Mouse (Mus musculus) ES-E14 (cell line): ENCODE results near the gene Smarcc2. TPM values are rescaled to one million over a fixed set of nuclear protein-coding genes. Genes with fewer than 3 reads are reported as not detected.
A peak's percentile ranks its signal among the peaks of the same experiment; 100 is the strongest.

Experiments
- DNase-seq: peaks from one replicate; pipeline ENCODE4 v3.0.0-alpha.2; 2013; ENCODE audit warnings: low read depth, low spot score
- H3K27ac ChIP-seq: 2 replicates; pipeline ENCODE4 v1.5.1; 2012; ENCODE audit warnings: low read depth, mild to moderate bottlenecking, low read length, moderate library complexity, mixed read lengths; ENCODE audit not compliant: poor library complexity, insufficient read depth, severe bottlenecking
- H3K36me3 ChIP-seq: 2 replicates; pipeline ENCODE4 v1.6.1; 2012; ENCODE audit warnings: mild to moderate bottlenecking, low read length, moderate library complexity, mixed read lengths; ENCODE audit not compliant: control insufficient read depth, poor library complexity, insufficient read depth, severe bottlenecking
- H3K4me1 ChIP-seq, 2 experiments: fragments of 150-350 bp in 1 of 2; sonication (generic) in 1 of 2; 2 replicates each; pipeline ENCODE4 v1.6.1; 2012; ENCODE audit warnings: low read length in 2 of 2, mild to moderate bottlenecking in 1 of 2, mixed read lengths in 1 of 2; ENCODE audit not compliant: control insufficient read depth in 2 of 2, insufficient read depth in 2 of 2, poor library complexity in 1 of 2
- H3K4me3 ChIP-seq, 2 experiments: fragments of 150-350 bp in 1 of 2; sonication (generic) in 1 of 2; 2 replicates each; pipeline ENCODE4 v1.5.1; 2012; ENCODE audit warnings: low read length in 2 of 2, low read depth in 1 of 2, mild to moderate bottlenecking in 1 of 2, mixed read lengths in 1 of 2; ENCODE audit not compliant: insufficient read depth in 1 of 2, poor library complexity in 1 of 2, severe bottlenecking in 1 of 2
- H3K9ac ChIP-seq: 2 replicates; pipeline ENCODE4 v1.6.1; 2012; ENCODE audit warnings: low read depth, mild to moderate bottlenecking, low read length, mixed read lengths; ENCODE audit not compliant: poor library complexity, insufficient read depth, severe bottlenecking
- H3K9me3 ChIP-seq: fragments of 150-350 bp; sonication (generic); 2 replicates; pipeline ENCODE4 v1.6.1; 2012; ENCODE audit warnings: low read depth, mild to moderate bottlenecking, low read length; ENCODE audit not compliant: control insufficient read depth, insufficient read depth
- CHD2 ChIP-seq: IDR thresholded peaks from 2 replicates; pipeline ENCODE4 v1.6.1; 2014; ENCODE audit warnings: mild to moderate bottlenecking, low read depth, low read length, inconsistent platforms
- HCFC1 ChIP-seq: IDR thresholded peaks from 2 replicates; pipeline ENCODE4 v1.6.1; 2012; ENCODE audit warnings: low read length, inconsistent platforms, borderline replicate concordance; ENCODE audit not compliant: insufficient read depth
- MAFK ChIP-seq: IDR thresholded peaks from 2 replicates; pipeline ENCODE4 v1.6.1; 2014; ENCODE audit warnings: mild to moderate bottlenecking, low read depth, low read length, inconsistent platforms; ENCODE audit not compliant: insufficient read depth
- ZC3H11A ChIP-seq: IDR thresholded peaks from 2 replicates; pipeline ENCODE4 v1.6.1; 2012; ENCODE audit warnings: low read depth, mild to moderate bottlenecking, inconsistent platforms, low read length, borderline replicate concordance
- ZNF384 ChIP-seq: IDR thresholded peaks from 2 replicates; pipeline ENCODE4 v1.6.1; 2012; ENCODE audit warnings: low read depth, low read length, inconsistent platforms
- in situ Hi-C, 2 experiments: fragments of 600-800 bp; cut with MboI; formaldehyde crosslinking; loops; one replicate each; pipeline ENCODE4 v1.15.1; 2025; ENCODE audit warnings: low sequenced_read_pairs in 2 of 2, inconsistent platforms in 1 of 2; ENCODE audit not compliant: unreplicated experiment in 2 of 2
- total RNA-seq: library from RNA; depleted of rRNA; stranded (reverse); fragments of 300-350 nt; gene quantifications from 2 replicates; pipeline ENCODE4 v1.2.3, GENCODE M21; 2012; rRNA removed

The Smarcc2 gene
- total RNA-seq, 1 experiment = 18.9 TPM

DNA sequence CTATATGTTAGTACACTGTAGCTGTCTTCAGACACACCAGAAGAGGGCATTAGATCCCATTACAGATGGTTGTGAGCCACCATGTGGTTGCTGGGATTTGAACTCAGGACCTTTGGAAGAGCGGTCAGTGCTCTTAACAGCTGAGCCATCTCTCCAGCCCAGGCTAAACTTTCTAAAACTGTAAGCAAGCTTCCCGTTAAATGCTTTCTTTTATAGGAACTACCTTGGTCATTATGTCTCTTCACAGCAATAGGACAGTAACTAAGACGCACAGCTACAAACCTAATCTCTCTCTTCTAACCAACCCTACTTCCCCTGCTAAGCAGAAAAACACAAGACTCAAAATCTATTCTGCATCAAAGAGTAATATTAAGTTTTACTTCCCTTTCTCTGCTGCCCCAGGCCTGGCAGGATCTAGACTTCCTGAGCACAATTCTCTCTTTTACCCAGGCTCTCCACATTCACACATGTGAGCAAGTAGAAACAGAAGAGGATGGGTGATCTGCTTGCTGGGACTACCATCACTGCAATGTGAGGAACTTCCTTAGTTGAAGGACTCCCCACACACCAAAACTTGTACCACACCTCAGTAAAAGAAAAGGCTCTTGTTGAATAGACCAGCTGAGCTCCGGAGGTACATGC lies 76.7 kb downstream of the Smarcc2 start:
- Histone ChIP-seq H3K4me3 (peak overlapping the region in 1 of 2 experiments; percentile 34; a peak in 2 of 4 replicates), H3K27ac (no peak overlapping the region), H3K9me3 (no peaks in the 10 kb centered on the region), H3K4me1 (peaks cover 3 to 5% of the 10 kb centered on the region in 2 experiments; a peak in 3 of 4 replicates), H3K9ac (no peak overlapping the region), H3K36me3 (no peaks in the 10 kb centered on the region)
- TF ChIP-seq ZC3H11A (no peak), HCFC1 (no peak), CHD2 (no peak), ZNF384 (no peak), MAFK (no peak)
- in situ Hi-C loops = no loop called here
- no peak for DNase-seq

DNA sequence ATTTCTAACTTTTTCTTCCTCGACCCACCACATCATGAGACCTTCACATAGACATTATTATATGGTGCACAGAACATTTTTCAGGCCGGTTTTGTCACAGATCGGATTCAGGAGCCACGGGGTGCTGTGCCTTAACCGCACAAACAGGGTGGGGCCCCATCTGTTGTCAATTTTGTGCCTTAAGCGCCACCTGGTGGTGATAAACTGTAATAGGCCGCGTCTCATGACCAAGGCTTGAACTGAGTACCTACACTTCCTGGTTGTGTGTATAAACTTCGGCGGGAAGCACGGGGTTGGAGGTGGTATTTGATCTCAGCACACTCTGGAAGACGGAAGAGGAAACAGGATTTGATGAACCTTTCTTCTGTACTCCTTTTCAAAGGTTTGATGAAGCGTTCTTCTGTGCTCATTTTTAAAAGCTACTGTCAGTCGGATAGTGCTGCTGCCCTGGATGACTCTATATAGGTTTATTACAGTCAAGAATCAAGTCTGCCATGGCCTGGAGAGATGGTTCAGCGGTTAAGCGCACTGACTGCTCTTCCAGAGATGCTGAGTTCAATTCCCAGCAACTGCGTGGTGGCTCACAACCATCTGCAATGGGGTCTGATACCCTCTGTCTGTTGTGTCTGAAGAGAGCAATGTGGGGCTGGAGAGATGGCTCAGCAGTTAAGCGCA lies 77.4 kb downstream of the Smarcc2 start:
- peak; percentile 93 for DNase-seq
- H3K36me3 ChIP-seq = no peaks in the 10 kb centered on the region
- in situ Hi-C loops = no loop called here
- peak overlapping the region in 1 of 2 experiments; percentile 34; a peak in 2 of 4 replicates for H3K4me3 ChIP-seq
- TF ChIP-seq MAFK = no peak
- TF ChIP-seq ZNF384 = no peak
- peak; percentile 82; the same call in 1 of the 2 replicates for TF ChIP-seq ZC3H11A
- 0 out of 2 replicates have a peak, but pooled peaks have one; percentile 54 for TF ChIP-seq HCFC1
- no peak for TF ChIP-seq CHD2
- H3K4me1 ChIP-seq = peaks cover 3 to 5% of the 10 kb centered on the region in 2 experiments; a peak in 3 of 4 replicates
- no peaks in the 10 kb centered on the region for H3K9me3 ChIP-seq
- H3K27ac ChIP-seq = no peak overlapping the region
- H3K9ac ChIP-seq = no peak overlapping the region

DNA sequence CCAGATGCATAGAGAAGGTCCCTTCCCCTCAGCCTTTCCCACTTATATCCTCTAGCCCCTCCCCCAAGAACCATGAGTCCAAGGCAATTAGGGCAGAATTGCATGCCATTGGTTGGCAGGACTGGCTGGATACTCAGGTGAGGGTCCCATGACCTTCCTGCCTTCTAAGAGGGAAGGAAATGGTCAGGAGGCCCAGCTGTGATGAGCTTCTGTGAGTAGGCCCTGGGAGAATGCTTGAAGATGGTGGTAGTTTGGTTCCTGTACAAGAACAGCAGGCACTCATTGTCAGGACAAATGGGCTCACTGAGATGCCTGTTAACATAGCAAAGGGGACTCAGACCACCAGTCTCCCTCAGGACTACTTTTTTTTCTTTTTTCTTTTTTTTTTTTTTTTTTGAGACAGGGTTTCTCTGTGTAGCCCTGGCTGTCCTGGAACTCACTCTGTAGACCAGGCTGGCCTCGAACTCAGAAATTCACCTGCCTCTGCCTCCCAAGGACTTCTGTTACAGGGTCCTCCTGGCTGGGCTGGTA lies 79.4 kb downstream of the Smarcc2 start:
- H3K4me3 ChIP-seq = no peak overlapping the region
- DNase-seq = no peak
- in situ Hi-C loops = no loop called here
- H3K27ac ChIP-seq = peak overlapping the region; percentile 80; the same call in 1 of the 2 replicates
- no peak for TF ChIP-seq ZC3H11A
- TF ChIP-seq ZNF384 = peak; percentile 91
- H3K4me1 ChIP-seq = peaks cover 3 to 5% of the 10 kb centered on the region in 2 experiments; a peak in 3 of 4 replicates
- no peaks in the 10 kb centered on the region for H3K9me3 ChIP-seq
- H3K36me3 ChIP-seq = peaks cover 3% of the 10 kb centered on the region; the same call in 1 of the 2 replicates
- H3K9ac ChIP-seq = no peak overlapping the region

Other genes starting within 250 kb of the Smarcc2 start
- 22.1 and 24.9 TPM in 2 replicates for gene Spryd4, start 247.4 kb upstream of the Smarcc2 start, total RNA-seq
- gene Mip, start 233.4 kb upstream of the Smarcc2 start, total RNA-seq = 2.8 and 6.8 TPM in 2 replicates
- 69.7 and 106 TPM in 2 replicates for gene Timeless, start 227.2 kb upstream of the Smarcc2 start, total RNA-seq
- gene Apon, start 205.2 kb upstream of the Smarcc2 start, total RNA-seq = 0.31 and 0.69 TPM in 2 replicates
- 1.4 and 2.1 TPM in 2 replicates for gene Apof, start 190.6 kb upstream of the Smarcc2 start, total RNA-seq
- 10.6 and 22.7 TPM in 2 replicates for gene Stat2, start 188.7 kb upstream of the Smarcc2 start, total RNA-seq
- gene Il23a, start 160.5 kb upstream of the Smarcc2 start, total RNA-seq = 4.1 and 6.1 TPM in 2 replicates
- 21.9 and 25.4 TPM in 2 replicates for gene Pan2, start 155.9 kb upstream of the Smarcc2 start, total RNA-seq
- 218 and 257 TPM in 2 replicates for gene Cnpy2, start 136.8 kb upstream of the Smarcc2 start, total RNA-seq
- gene Cs, start 121.5 kb upstream of the Smarcc2 start, total RNA-seq = 107 and 143 TPM in 2 replicates
- gene Coq10a, start 90.3 kb upstream of the Smarcc2 start, total RNA-seq = 8.2 and 10.1 TPM in 2 replicates
- gene Ankrd52, start 82.1 kb upstream of the Smarcc2 start, total RNA-seq = 11.1 and 11.4 TPM in 2 replicates
- gene Slc39a5, start 58.0 kb upstream of the Smarcc2 start, total RNA-seq = 0.36 and 0.53 TPM in 2 replicates
- gene Nabp2, start 47.8 kb upstream of the Smarcc2 start, total RNA-seq = 25.3 and 28.2 TPM in 2 replicates
- 39.6 and 41.3 TPM in 2 replicates for gene Rnf41, start 47.6 kb upstream of the Smarcc2 start, total RNA-seq
- gene Myl6, start 34.9 kb downstream of the Smarcc2 start, total RNA-seq = 894 and 1,090 TPM in 2 replicates
- gene Myl6b, start 39.4 kb downstream of the Smarcc2 start, total RNA-seq = 2.0 and 3.7 TPM in 2 replicates
- gene Esyt1, start 66.6 kb downstream of the Smarcc2 start, total RNA-seq = 62.7 and 135 TPM in 2 replicates
- 18.8 and 19.5 TPM in 2 replicates for gene Zc3h10, start 88.5 kb downstream of the Smarcc2 start, total RNA-seq
- 5,552 and 6,346 TPM in 2 replicates for gene Rpl41, start 90.1 kb downstream of the Smarcc2 start, total RNA-seq
- gene Pa2g4, start 106.7 kb downstream of the Smarcc2 start, total RNA-seq = 127 and 170 TPM in 2 replicates
- gene Erbb3, start 130.4 kb downstream of the Smarcc2 start, total RNA-seq = 24.9 and 30.3 TPM in 2 replicates
- 1,660 and 1,982 TPM in 2 replicates for gene Rps26, start 167.5 kb downstream of the Smarcc2 start, total RNA-seq
- gene Ikzf4, start 186.7 kb downstream of the Smarcc2 start, total RNA-seq = 1.4 and 1.9 TPM in 2 replicates
- gene Suox, start 214.8 kb downstream of the Smarcc2 start, total RNA-seq = 7.0 and 7.4 TPM in 2 replicates
- 23.2 and 32.8 TPM in 2 replicates for gene Rab5b, start 237.0 kb downstream of the Smarcc2 start, total RNA-seq
- 11.4 and 44.2 TPM in 2 replicates for gene Pmel, start 244.9 kb downstream of the Smarcc2 start, total RNA-seq
- gene Cdk2, start 245.8 kb downstream of the Smarcc2 start, total RNA-seq = 40.7 and 43.5 TPM in 2 replicates